Mouse (Mus musculus) liver, adult 2 months (tissue): Measurements from ENCODE around the gene Gast. TPM values are rescaled to one million over a fixed set of nuclear protein-coding genes. Genes with fewer than 3 reads are reported as not detected.

Experiments used
- DNase-seq: peaks from one replicate; pipeline ENCODE4 v3.0.0-alpha.2; 2011; ENCODE audit warnings: low read depth, low spot score; ENCODE audit errors: extremely low read depth
- H3K27ac ChIP-seq: fragments of 200-500 bp; replicated peaks from 2 replicates; pipeline ENCODE4 v1.5.1; 2012; ENCODE audit warnings: low read depth, mild to moderate bottlenecking, control low read depth, inconsistent platforms, low read length; ENCODE audit not compliant: insufficient read depth
- H3K27me3 ChIP-seq: fragments of 200-500 bp; 2 replicates; pipeline ENCODE4 v1.6.1; 2012; ENCODE audit warnings: mild to moderate bottlenecking, moderate library complexity, low read length, inconsistent platforms; ENCODE audit not compliant: control insufficient read depth, insufficient read depth
- H3K36me3 ChIP-seq: fragments of 200-500 bp; 2 replicates; pipeline ENCODE4 v1.6.1; 2012; ENCODE audit warnings: low read length, inconsistent platforms; ENCODE audit not compliant: control insufficient read depth, insufficient read depth
- H3K4me1 ChIP-seq: fragments of 200-500 bp; 2 replicates; pipeline ENCODE4 v1.6.1; 2011; ENCODE audit warnings: low read length; ENCODE audit not compliant: control insufficient read depth, insufficient read depth
- H3K4me3 ChIP-seq: fragments of 200-500 bp; 2 replicates; pipeline ENCODE4 v1.5.1; 2011; ENCODE audit warnings: low read depth, mild to moderate bottlenecking, control low read depth, low read length, moderate library complexity; ENCODE audit not compliant: insufficient read depth
- H3K79me2 ChIP-seq: fragments of 200-500 bp; 2 replicates; pipeline ENCODE4 v1.6.1; 2012; ENCODE audit warnings: inconsistent platforms, mild to moderate bottlenecking, low read length, moderate library complexity; ENCODE audit not compliant: control insufficient read depth, insufficient read depth
- H3K9ac ChIP-seq: fragments of 200-500 bp; 2 replicates; pipeline ENCODE4 v1.6.1; 2012; ENCODE audit warnings: low read depth, mild to moderate bottlenecking, control low read depth, inconsistent platforms, low read length
- CTCF ChIP-seq: fragments of 200-500 bp; IDR thresholded peaks from 2 replicates; pipeline ENCODE4 v1.5.1; 2011; ENCODE audit warnings: low read depth, low read length, control low read depth
- POLR2A ChIP-seq: fragments of 200-500 bp; IDR thresholded peaks from 2 replicates; pipeline ENCODE4 v1.6.1; 2011; ENCODE audit warnings: low read length, control low read depth; ENCODE audit not compliant: insufficient read depth; ENCODE audit errors: extremely low read depth
- WGBS: fragments of 180-500 bp; shearing (Covaris S2); methylation state at CpG from one replicate; pipeline ENCODE4 v1.1.7; 2018; 5-methylcytosine and 5-hydroxymethylcytosine counted together
- polyA plus RNA-seq: library from polyadenylated mRNA; depleted of rRNA; stranded (reverse); fragments of >200 nt; gene quantifications from 2 replicates; pipeline ENCODE4 v1.2.3, GENCODE M21; 2012
- total RNA-seq: library from RNA; depleted of rRNA; stranded (reverse); fragments of >200 nt; gene quantifications from 2 replicates; pipeline ENCODE4 v1.2.3, GENCODE M21; 2014

Gene Gast
- total and polyA plus RNA-seq, 2 experiments, result not detected

GRCm38 (mm10) chr11:100376005-100376404, 41.8 kb downstream of the Gast start:
- TF ChIP-seq POLR2A, result no peak
- TF ChIP-seq CTCF, result no peak
- no peaks in the 10 kb centered on the region for H3K79me2 ChIP-seq
- no peaks in the 10 kb centered on the region for H3K4me1 ChIP-seq
- peaks cover 49% of the 10 kb centered on the region for H3K36me3 ChIP-seq
- H3K4me3 ChIP-seq, result no peak overlapping the region
- no peak for DNase-seq
- H3K9ac ChIP-seq, result no peak overlapping the region
- 72% methylated on average over 4 of the region's 4 CpGs for WGBS
- no peaks in the 10 kb centered on the region for H3K27me3 ChIP-seq
- no peak overlapping the region for H3K27ac ChIP-seq

- Histone ChIP-seq H3K4me3 (no peak overlapping the region), H3K79me2 (no peaks in the 10 kb centered on the region), H3K4me1 (no peaks in the 10 kb centered on the region), H3K36me3 (peaks cover 48% of the 10 kb centered on the region), H3K9ac (no peak overlapping the region), H3K27me3 (no peaks in the 10 kb centered on the region), H3K27ac (no peak overlapping the region)
- no peak for TF ChIP-seq POLR2A
- TF ChIP-seq CTCF, result no peak
- DNase-seq, result no peak
- 94% methylated on average over 21 of the region's 21 CpGs for WGBS
Measured at GRCm38 (mm10) chr11:100376746-100377389, 42.7 kb downstream of the Gast start.

GRCm38 (mm10) chr11:100377989-100378388, 43.8 kb downstream of the Gast start:
- Histone ChIP-seq H3K79me2 (no peaks in the 10 kb centered on the region), H3K4me1 (no peaks in the 10 kb centered on the region), H3K27ac (no peak overlapping the region), H3K4me3 (no peak overlapping the region), H3K9ac (no peak overlapping the region), H3K27me3 (no peaks in the 10 kb centered on the region), H3K36me3 (peaks cover 46% of the 10 kb centered on the region)
- 90% methylated on average over 14 of the region's 14 CpGs for WGBS
- no peak for DNase-seq
- no peak for TF ChIP-seq CTCF
- no peak for TF ChIP-seq POLR2A

GRCm38 (mm10) chr11:100378446-100378845, 44.2 kb downstream of the Gast start:
- Histone ChIP-seq H3K9ac (no peak overlapping the region), H3K4me3 (no peak overlapping the region), H3K4me1 (no peaks in the 10 kb centered on the region), H3K36me3 (peaks cover 43% of the 10 kb centered on the region), H3K27ac (no peak overlapping the region), H3K79me2 (no peaks in the 10 kb centered on the region), H3K27me3 (no peaks in the 10 kb centered on the region)
- 93% methylated on average over 5 of the region's 5 CpGs for WGBS
- DNase-seq, result no peak
- TF ChIP-seq CTCF (no peak), POLR2A (no peak)

DNA sequence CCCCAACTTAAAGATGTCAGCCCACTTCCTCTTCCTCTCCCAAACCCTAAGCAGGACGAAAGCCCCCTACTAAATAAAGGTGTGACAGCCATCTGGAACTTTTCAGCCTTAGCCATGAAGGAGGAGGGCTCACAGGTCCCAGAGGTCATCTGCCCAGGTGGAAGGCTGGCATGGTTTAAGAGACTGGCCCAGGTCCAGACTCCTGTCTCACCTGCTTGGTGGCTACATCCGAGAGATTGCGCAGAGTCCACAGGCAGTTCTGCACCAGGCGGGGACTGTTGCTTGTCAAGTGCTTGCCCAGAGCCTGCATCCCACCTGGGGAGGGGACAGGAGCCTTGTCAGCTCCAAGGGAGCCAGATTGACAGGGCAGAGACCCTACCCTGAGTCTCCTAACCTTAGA, 45.1 kb downstream of the Gast start:
- no peak for DNase-seq
- Histone ChIP-seq H3K4me3 (no peak overlapping the region), H3K36me3 (peaks cover 41% of the 10 kb centered on the region), H3K9ac (no peak overlapping the region), H3K4me1 (no peaks in the 10 kb centered on the region), H3K27ac (no peak overlapping the region), H3K27me3 (no peaks in the 10 kb centered on the region), H3K79me2 (no peaks in the 10 kb centered on the region)
- TF ChIP-seq POLR2A, result no peak
- TF ChIP-seq CTCF, result no peak
- WGBS, result 74% methylated on average over 4 of the region's 4 CpGs

DNA sequence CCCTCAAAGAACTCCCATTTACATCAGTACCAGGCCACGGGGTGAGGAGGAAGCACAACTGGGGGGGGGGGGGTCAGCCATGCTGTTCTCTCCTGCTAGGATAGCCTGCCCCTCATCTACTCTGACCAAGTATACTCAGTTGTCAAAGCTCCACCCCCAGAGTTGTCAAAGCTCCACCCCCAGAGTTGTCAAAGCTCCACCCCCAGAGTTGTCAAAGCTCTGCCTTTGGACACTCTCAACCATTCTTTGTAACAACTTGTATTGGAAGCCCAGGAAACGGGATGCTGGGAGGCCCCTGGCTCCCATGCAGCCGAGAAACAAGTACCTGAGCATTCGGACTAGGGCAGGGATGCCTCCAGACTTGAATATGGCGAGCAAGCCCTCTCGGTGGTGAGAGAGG, 48.5 kb downstream of the Gast start:
- peaks cover 34% of the 10 kb centered on the region for H3K36me3 ChIP-seq
- no peak overlapping the region for H3K4me3 ChIP-seq
- no peak overlapping the region for H3K27ac ChIP-seq
- no peak overlapping the region for H3K9ac ChIP-seq
- TF ChIP-seq CTCF, result no peak
- no peak for TF ChIP-seq POLR2A
- H3K79me2 ChIP-seq, result peaks cover 5% of the 10 kb centered on the region; the same call in 1 of the 2 replicates
- H3K4me1 ChIP-seq, result no peaks in the 10 kb centered on the region
- DNase-seq, result no peak
- 93% methylated on average over 6 of the region's 6 CpGs for WGBS
- no peaks in the 10 kb centered on the region for H3K27me3 ChIP-seq
